Mouse (Mus musculus): ENCODE data around the gene Gm42421.

Gene Gm42421

GRCm38 (mm10) chr5:143927875-143928274 is at the start of gene Gm42421:
TSS of gene Gm42421 (plus strand) at chr5:143928175.
- DNase-seq: no peak

- no peak for DNase-seq
Measured at GRCm38 (mm10) chr5:143885274-143885673, 42.7 kb upstream of the Gm42421 start.

- no peak for DNase-seq
Measured at GRCm38 (mm10) chr5:143890741-143891140, 37.2 kb upstream of the Gm42421 start.

GRCm38 (mm10) chr5:143892255-143892886 is 35.6 kb upstream of the Gm42421 start:
- DNase-seq: no peak

- DNase-seq: no peak
Measured at GRCm38 (mm10) chr5:143893396-143893795, 34.6 kb upstream of the Gm42421 start.

GRCm38 (mm10) chr5:143897635-143898330 is 30.2 kb upstream of the Gm42421 start, which contains the start of gene Ankrd61:
TSS of gene Ankrd61 (minus strand) at chr5:143897685.
- no peak for DNase-seq

- DNase-seq: peak; percentile 44 to 60
Measured at GRCm38 (mm10) chr5:143902111-143902510, 25.9 kb upstream of the Gm42421 start.

- no peak for DNase-seq
Measured at GRCm38 (mm10) chr5:143903813-143904212, 24.2 kb upstream of the Gm42421 start.

- no peak for DNase-seq
Measured at GRCm38 (mm10) chr5:143906429-143906828, 21.5 kb upstream of the Gm42421 start.

- DNase-seq: no peak
Measured at GRCm38 (mm10) chr5:143908926-143909325, 19.0 kb upstream of the Gm42421 start.

GRCm38 (mm10) chr5:143909417-143910400 is 18.3 kb upstream of the Gm42421 start, which contains the start of the genes Aimp2 and Pms2:
TSS of gene Aimp2 (minus strand) at chr5:143909847.
TSS of gene Pms2 (plus strand) at chr5:143909964.
- DNase-seq: peak; percentile 97

GRCm38 (mm10) chr5:143916221-143916620 is 11.8 kb upstream of the Gm42421 start:
- DNase-seq: peak; percentile 50 to 67

GRCm38 (mm10) chr5:143917418-143917817 is 10.6 kb upstream of the Gm42421 start:
- peak; percentile 55 to 59 for DNase-seq

- no peak for DNase-seq
Measured at GRCm38 (mm10) chr5:143918120-143918519, 9.9 kb upstream of the Gm42421 start.

- no peak for DNase-seq
Measured at GRCm38 (mm10) chr5:143924781-143925452, 3.1 kb upstream of the Gm42421 start.

- no peak for DNase-seq
Measured at GRCm38 (mm10) chr5:143929291-143929690, 1.3 kb downstream of the Gm42421 start.

- DNase-seq: no peak
Measured at GRCm38 (mm10) chr5:143930656-143931055, 2.7 kb downstream of the Gm42421 start.

- DNase-seq: no peak
Measured at GRCm38 (mm10) chr5:143931863-143932580, 4.0 kb downstream of the Gm42421 start.

GRCm38 (mm10) chr5:143932831-143933230 is 4.9 kb downstream of the Gm42421 start, which contains the start of gene Rsph10b:
TSS of gene Rsph10b (plus strand) at chr5:143933035.
- peak; percentile 21 to 22 for DNase-seq

GRCm38 (mm10) chr5:143933414-143933813 is 5.4 kb downstream of the Gm42421 start:
- DNase-seq: peak; percentile 25 to 31

GRCm38 (mm10) chr5:143933875-143934274 is 5.9 kb downstream of the Gm42421 start:
- peak in 1 of 2 experiments; percentile 9 for DNase-seq
